Mouse (Mus musculus) stomach, embryonic 16.5 days (tissue): ENCODE measurements around the gene Clip3. TPM values are rescaled to one million over a fixed set of nuclear protein-coding genes. Genes with fewer than 3 reads are reported as not detected.

ENCODE experiments used
- ATAC-seq: fragments of 200-750 bp; cut with Nextera tagmentation; 2 replicates; pipeline ENCODE4 v1.8.0; 2017; ENCODE audit warnings: moderate number of reproducible peaks, moderate TSS enrichment; ENCODE audit not compliant: insufficient read depth, low FRiP score
- H3K27ac ChIP-seq: fragments of 300-500 bp; sonication (generic); 2 replicates; pipeline ENCODE4 v1.5.1; 2014; ENCODE audit warnings: low read length
- H3K27me3 ChIP-seq: fragments of 300-500 bp; sonication (generic); 2 replicates; pipeline ENCODE4 v1.6.1; 2014; ENCODE audit warnings: low read length, control low read depth, mixed read lengths; ENCODE audit not compliant: control insufficient read depth, insufficient read depth
- H3K36me3 ChIP-seq: fragments of 300-500 bp; sonication (generic); 2 replicates; pipeline ENCODE4 v1.6.1; 2014; ENCODE audit warnings: low read length; ENCODE audit not compliant: control insufficient read depth, insufficient read depth
- H3K4me1 ChIP-seq: fragments of 300-500 bp; sonication (generic); 2 replicates; pipeline ENCODE4 v1.6.1; 2014; ENCODE audit warnings: low read length, control low read depth, mixed read lengths; ENCODE audit not compliant: control insufficient read depth, insufficient read depth
- H3K4me2 ChIP-seq: fragments of 300-500 bp; sonication (generic); 2 replicates; pipeline ENCODE4 v1.6.1; 2014; ENCODE audit warnings: low read depth, low read length, mixed read lengths
- H3K4me3 ChIP-seq: fragments of 300-500 bp; sonication (generic); replicated peaks from 2 replicates; pipeline ENCODE4 v1.5.1; 2014; ENCODE audit warnings: mild to moderate bottlenecking, low read length
- H3K9ac ChIP-seq: fragments of 300-500 bp; sonication (generic); 2 replicates; pipeline ENCODE4 v1.6.1; 2014; ENCODE audit warnings: low read length
- H3K9me3 ChIP-seq: fragments of 300-500 bp; sonication (generic); replicated peaks from 2 replicates; pipeline ENCODE4 v1.6.1; 2016; ENCODE audit warnings: low read length, control low read depth; ENCODE audit not compliant: control insufficient read depth
- WGBS: fragments of 180-500 bp; shearing (Covaris S2); extraction: QIAGEN DNeasy Blood & Tissue Kit; methylation state at CpG from one replicate; pipeline ENCODE4 v1.1.7; 2014; 5-methylcytosine and 5-hydroxymethylcytosine counted together
- polyA plus RNA-seq: library from polyadenylated mRNA; unstranded; fragments of >200 nt; fragmentation: Nextera tagmentation; extraction: Ambion mirVana; gene quantifications from 2 replicates; pipeline ENCODE4 v1.2.1, GENCODE M21; 2015

The Clip3 gene
- polyA plus RNA-seq, 1 experiment from 2014 or later, result 21.4 TPM

- H3K9me3 ChIP-seq, result no peaks in the 10 kb centered on the region
- H3K9ac ChIP-seq, result peak within 1 kb of the TSS; percentile 86
- WGBS, result under 1% methylated on average over 63 of the region's 63 CpGs
- no peaks in the 10 kb centered on the region for H3K27me3 ChIP-seq
- H3K4me1 ChIP-seq, result peaks cover 8% of the 10 kb centered on the region; the same call in 1 of the 2 replicates
- H3K4me2 ChIP-seq, result peak within 1 kb of the TSS; percentile 75
- no peaks in the 10 kb centered on the region for H3K36me3 ChIP-seq
- peak within 1 kb of the TSS; percentile 94 for H3K27ac ChIP-seq
- peak; percentile 61 for ATAC-seq
- peak within 1 kb of the TSS; percentile 75 for H3K4me3 ChIP-seq
Observed at GRCm38 (mm10) chr7:30321539-30322284, 30.2 kb downstream of the Clip3 start, which contains the start of gene E130208F15Rik. Gene E130208F15Rik (plus strand): TSS chr7:30321740.

DNA sequence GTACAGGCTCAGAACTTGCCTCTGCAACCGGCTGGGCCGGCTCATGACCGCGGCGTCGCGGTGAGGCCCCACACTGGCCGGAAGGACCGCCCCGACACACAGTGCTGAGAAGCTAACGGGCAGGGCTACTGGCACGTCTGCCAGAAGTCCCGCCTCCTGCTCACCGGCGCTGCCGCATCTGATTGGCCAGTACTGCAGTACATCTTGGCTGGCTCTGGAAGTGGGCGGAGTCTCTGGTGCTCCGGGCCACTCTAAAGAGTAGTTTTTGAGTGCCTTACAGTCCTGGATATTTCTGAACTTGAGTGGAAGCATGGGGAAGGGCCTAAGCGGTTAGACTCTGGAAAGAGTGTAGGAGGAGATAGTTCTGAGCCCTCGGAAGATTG is 30.7 kb downstream of the Clip3 start:
- peak overlapping the region; percentile 94 for H3K27ac ChIP-seq
- peak; percentile 99 for ATAC-seq
- under 1% methylated on average over 20 of the region's 20 CpGs for WGBS

DNA sequence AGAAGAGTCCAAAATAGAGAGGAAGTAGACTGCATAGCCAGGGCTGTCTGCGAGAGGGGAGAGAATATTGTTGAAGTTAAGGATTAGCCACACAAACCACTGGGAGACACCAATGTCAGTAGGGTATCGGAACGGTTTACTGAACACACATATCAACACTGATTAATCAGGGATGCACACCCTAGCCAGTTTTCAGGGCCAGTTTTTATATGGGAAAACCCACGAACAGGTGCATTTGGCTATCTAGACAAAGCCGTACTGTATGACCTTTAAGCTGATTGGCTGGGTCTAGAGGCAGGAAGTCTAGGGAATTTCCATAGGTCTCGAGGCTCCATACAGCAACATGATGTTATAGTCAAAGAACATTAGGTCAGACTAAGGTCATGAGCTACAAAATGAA is 31.3 kb downstream of the Clip3 start:
- Histone ChIP-seq H3K36me3 (no peaks in the 10 kb centered on the region), H3K9ac (peak overlapping the region; percentile 72), H3K9me3 (no peaks in the 10 kb centered on the region), H3K4me2 (peak overlapping the region; percentile 70), H3K27ac (peak overlapping the region; percentile 94), H3K27me3 (no peaks in the 10 kb centered on the region), H3K4me3 (peak overlapping the region; percentile 75), H3K4me1 (peaks cover 8% of the 10 kb centered on the region; the same call in 1 of the 2 replicates)
- WGBS, result 21% methylated on average over 6 of the region's 6 CpGs
- no peak for ATAC-seq

More for the DNA sequence above, 30.7 kb downstream of the Clip3 start:
- peak overlapping the region; percentile 75 for H3K4me3 ChIP-seq
- H3K4me2 ChIP-seq, result peak overlapping the region; percentile 75
- H3K27me3 ChIP-seq, result no peaks in the 10 kb centered on the region
- no peaks in the 10 kb centered on the region for H3K36me3 ChIP-seq
- H3K4me1 ChIP-seq, result peaks cover 8% of the 10 kb centered on the region; the same call in 1 of the 2 replicates
- H3K9me3 ChIP-seq, result no peaks in the 10 kb centered on the region
- H3K9ac ChIP-seq, result peak overlapping the region; percentile 86

- Histone ChIP-seq H3K27ac (peak within 1 kb of the TSS; percentile 94), H3K4me1 (peaks cover 8% of the 10 kb centered on the region; the same call in 1 of the 2 replicates), H3K27me3 (no peaks in the 10 kb centered on the region), H3K9ac (peak within 1 kb of the TSS; percentile 72), H3K4me3 (peak within 1 kb of the TSS; percentile 75), H3K9me3 (no peaks in the 10 kb centered on the region), H3K4me2 (peak within 1 kb of the TSS; percentile 70), H3K36me3 (no peaks in the 10 kb centered on the region)
- WGBS, result 69% methylated on average over 3 of the region's 3 CpGs
- no peak for ATAC-seq
Observed at GRCm38 (mm10) chr7:30323795-30324194, 32.3 kb downstream of the Clip3 start, which contains the start of gene Sdhaf1. Gene Sdhaf1 (minus strand): TSS chr7:30323895.

- H3K9me3 ChIP-seq, result no peaks in the 10 kb centered on the region
- H3K9ac ChIP-seq, result no peak overlapping the region
- H3K4me1 ChIP-seq, result peaks cover 8% of the 10 kb centered on the region; the same call in 1 of the 2 replicates
- no peak overlapping the region for H3K4me2 ChIP-seq
- no peaks in the 10 kb centered on the region for H3K36me3 ChIP-seq
- no peak overlapping the region for H3K27ac ChIP-seq
- H3K27me3 ChIP-seq, result no peaks in the 10 kb centered on the region
- WGBS, result 85% methylated on average over 5 of the region's 5 CpGs
- no peak for ATAC-seq
- no peak overlapping the region for H3K4me3 ChIP-seq
Observed at GRCm38 (mm10) chr7:30324300-30324944, 32.9 kb downstream of the Clip3 start.

GRCm38 (mm10) chr7:30325364-30325763 is 33.8 kb downstream of the Clip3 start:
- no peak overlapping the region for H3K27ac ChIP-seq
- WGBS, result 40% methylated on average over 2 of the region's 2 CpGs
- H3K27me3 ChIP-seq, result no peaks in the 10 kb centered on the region
- H3K4me1 ChIP-seq, result peaks cover 8% of the 10 kb centered on the region; the same call in 1 of the 2 replicates
- H3K4me2 ChIP-seq, result no peak overlapping the region
- ATAC-seq, result no peak
- H3K4me3 ChIP-seq, result no peak overlapping the region
- H3K9me3 ChIP-seq, result no peaks in the 10 kb centered on the region
- no peaks in the 10 kb centered on the region for H3K36me3 ChIP-seq
- H3K9ac ChIP-seq, result no peak overlapping the region

DNA sequence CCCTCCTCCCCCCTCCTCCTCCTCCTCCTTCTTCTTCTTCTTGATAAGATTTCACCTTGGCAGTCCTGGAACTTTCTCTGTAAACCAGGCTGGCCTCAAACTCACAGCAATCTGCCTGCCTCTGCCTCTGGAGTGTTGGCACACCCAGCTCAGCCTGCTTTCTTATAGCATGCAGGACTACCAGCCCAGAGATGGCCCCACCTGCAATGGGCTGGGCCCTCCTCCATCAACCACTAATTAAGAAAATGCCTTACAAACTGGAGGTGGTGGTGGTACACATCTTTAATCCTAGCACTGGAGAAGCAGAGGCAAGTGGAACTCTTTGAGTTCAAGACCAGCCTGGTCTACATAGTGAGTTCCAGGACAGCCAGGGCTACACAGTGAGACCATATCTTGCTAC is 34.9 kb downstream of the Clip3 start:
- H3K4me1 ChIP-seq, result peaks cover under 1% of the 10 kb centered on the region; the same call in 1 of the 2 replicates
- no peaks in the 10 kb centered on the region for H3K9me3 ChIP-seq
- no peak overlapping the region for H3K27ac ChIP-seq
- H3K27me3 ChIP-seq, result no peaks in the 10 kb centered on the region
- H3K9ac ChIP-seq, result no peak overlapping the region
- H3K4me2 ChIP-seq, result no peak overlapping the region
- H3K36me3 ChIP-seq, result no peaks in the 10 kb centered on the region
- no peak overlapping the region for H3K4me3 ChIP-seq
- no peak for ATAC-seq

- 55% methylated on average over 15 of the region's 15 CpGs for WGBS
- no peak overlapping the region for H3K9ac ChIP-seq
- no peak overlapping the region for H3K27ac ChIP-seq
- H3K4me2 ChIP-seq, result no peak overlapping the region
- no peaks in the 10 kb centered on the region for H3K36me3 ChIP-seq
- no peaks in the 10 kb centered on the region for H3K27me3 ChIP-seq
- H3K9me3 ChIP-seq, result no peaks in the 10 kb centered on the region
- no peak overlapping the region for H3K4me3 ChIP-seq
- no peak for ATAC-seq
- no peaks in the 10 kb centered on the region for H3K4me1 ChIP-seq
Observed at GRCm38 (mm10) chr7:30327140-30327539, 35.6 kb downstream of the Clip3 start.

- Histone ChIP-seq H3K9me3 (no peaks in the 10 kb centered on the region), H3K27me3 (no peaks in the 10 kb centered on the region), H3K27ac (no peak overlapping the region), H3K4me2 (no peak overlapping the region), H3K36me3 (no peaks in the 10 kb centered on the region), H3K4me1 (peaks cover 3% of the 10 kb centered on the region; the same call in 1 of the 2 replicates), H3K9ac (no peak overlapping the region), H3K4me3 (no peak overlapping the region)
- WGBS, result 54% methylated on average over 10 of the region's 10 CpGs
- no peak for ATAC-seq
Observed at GRCm38 (mm10) chr7:30328379-30328778, 36.9 kb downstream of the Clip3 start.
